Mouse (Mus musculus) olfactory bulb, adult 2 months (tissue): ENCODE data around the gene Mtrex.

ENCODE experiments used
- CTCF ChIP-seq: fragments of 200-500 bp; IDR thresholded peaks from 2 replicates; pipeline ENCODE4 v1.5.1; 2012; ENCODE audit warnings: low read depth, mild to moderate bottlenecking, low read length, moderate library complexity; ENCODE audit not compliant: insufficient read depth
- POLR2A ChIP-seq: fragments of 200-500 bp; IDR thresholded peaks from 2 replicates; pipeline ENCODE4 v1.6.1; 2012; ENCODE audit warnings: mild to moderate bottlenecking, low read depth, low read length, moderate library complexity; ENCODE audit not compliant: insufficient read depth

GRCm38 (mm10) chr13:112853710-112854316 is 73.4 kb downstream of the Mtrex start:
- TF ChIP-seq CTCF, result no peak
- TF ChIP-seq POLR2A, result no peak
